Comparison of ENCODE assay signal across 22 mouse cellular contexts in the genomic region with DNA sequence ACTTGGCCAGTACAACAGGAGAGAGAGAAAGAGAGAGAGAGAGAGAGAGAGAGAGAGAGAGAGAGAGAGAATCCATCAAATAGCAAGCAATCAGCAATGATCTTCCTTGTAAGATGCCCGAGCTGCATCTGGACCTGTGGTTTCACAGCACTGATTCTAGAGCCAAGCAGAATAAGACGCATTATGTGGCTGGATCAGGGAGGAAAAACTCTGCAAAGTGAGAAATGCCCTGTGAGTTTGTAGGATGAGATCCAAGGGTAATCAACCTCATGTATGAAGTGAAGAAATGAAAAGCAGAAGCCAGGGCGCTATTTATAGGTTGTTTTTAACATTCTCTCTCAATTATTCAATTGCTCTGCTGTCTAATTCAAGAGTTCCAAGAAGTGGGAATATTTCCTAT.
"Had no signal": no experiment of that assay in that cellular context is flagged by ENCODE, and none has a peak within 500 bp of the region (broad histone marks: within the 10 kb centered on the region; RNA-seq: fewer than 3 reads in every experiment).

No protein-coding gene starts in this region.

- ATAC-seq: hindbrain, embryonic 16.5 days; inflammation-experienced regulatory T-cells, adult 6 months; intestine, embryonic 15.5 days; intestine, postnatal 0 days had no signal

- H3K36me3 ChIP-seq: heart, embryonic 10.5 days; heart, embryonic 12.5 days; intestine, embryonic 15.5 days; limb, embryonic 10.5 days; limb, embryonic 12.5 days had no signal

- H3K4me3 ChIP-seq: heart, embryonic 10.5 days; heart, embryonic 12.5 days; intestine, embryonic 15.5 days; layer of hippocampus, adult 2 months; left cerebral cortex, adult 2 months; limb, embryonic 10.5 days; limb, embryonic 12.5 days had no signal

- H3K9ac ChIP-seq: heart, embryonic 12.5 days; hindbrain, embryonic 14.5 days; intestine, embryonic 15.5 days; limb, embryonic 12.5 days had no signal

- H3K27me3 ChIP-seq: heart, embryonic 12.5 days; intestine, embryonic 15.5 days; limb, embryonic 12.5 days had no signal

- H3K27ac ChIP-seq: heart, embryonic 10.5 days; hindbrain, embryonic 14.5 days; intestine, embryonic 15.5 days; layer of hippocampus, adult 2 months; left cerebral cortex, adult 2 months; limb, embryonic 10.5 days; limb, embryonic 12.5 days had no signal

- H3K4me1 ChIP-seq: heart, embryonic 10.5 days; heart, embryonic 12.5 days; intestine, embryonic 15.5 days; limb, embryonic 10.5 days; limb, embryonic 12.5 days had no signal

- DNase-seq: gastrocnemius, postnatal 14 days; gastrocnemius, postnatal 36 days; heart, adult 18-20 months; heart, postnatal 10 days; kidney, adult 18-20 months; kidney, adult 8-10 months; kidney, postnatal 10 days; kidney, postnatal 25 days; kidney, postnatal 4 days; liver had no signal

- H3K9me3 ChIP-seq: heart, embryonic 10.5 days; intestine, embryonic 15.5 days; limb, embryonic 10.5 days; limb, embryonic 12.5 days had no signal

- H3K4me2 ChIP-seq: heart, embryonic 12.5 days; hindbrain, embryonic 14.5 days; intestine, embryonic 15.5 days; limb, embryonic 12.5 days; liver, embryonic 11.5 days had no signal
